ENCODE assay signal across 14 mouse cellular contexts in genomic region chr4:151213475-151213874, GRCm38 (mm10).
"Had no signal": no experiment of that assay in that cellular context is flagged by ENCODE, and none has a peak within 500 bp of the region (broad histone marks: within the 10 kb centered on the region; RNA-seq: fewer than 3 reads in every experiment).

No protein-coding gene starts in this region.

- H3K27ac ChIP-seq: kidney, embryonic 15.5 days; limb, embryonic 10.5 days; liver, embryonic 15.5 days had no signal

- H3K36me3 ChIP-seq: kidney, embryonic 15.5 days; limb, embryonic 10.5 days; liver, embryonic 15.5 days had no signal

- DNase-seq: kidney, adult 2 months; kidney, postnatal 14 days; lung, adult 2 months; lung, postnatal 36 days; retina, postnatal 1 day; right cerebral cortex, postnatal 4 days; spleen, adult 18-20 months; thymus, postnatal 25 days had no signal

- H3K9me3 ChIP-seq: kidney, embryonic 15.5 days; limb, embryonic 10.5 days; liver, embryonic 15.5 days had no signal

- H3K4me3 ChIP-seq: kidney, embryonic 15.5 days; limb, embryonic 10.5 days; liver, embryonic 15.5 days had no signal

- H3K4me1 ChIP-seq: liver, embryonic 15.5 days had no signal

- ATAC-seq: intestine, embryonic 16.5 days; lung, postnatal 0 days had no signal

- H3K4me2 ChIP-seq: kidney, embryonic 15.5 days; liver, embryonic 11.5 days; liver, embryonic 15.5 days had no signal

- H3K27me3 ChIP-seq: kidney, embryonic 15.5 days; liver, embryonic 15.5 days had no signal

- H3K9ac ChIP-seq: kidney, embryonic 15.5 days; liver, embryonic 15.5 days had no signal
